15 mouse cellular contexts compared by ENCODE assay signal in genomic region chr11:55410005-55410404, GRCm38 (mm10). TPM values are rescaled to one million over a fixed set of nuclear protein-coding genes. Genes with fewer than 3 reads are reported as not detected.
DNase-seq lines count a peak whose midpoint lies in the region; ATAC-seq and TF ChIP-seq lines count a peak whose summit lies in the region.
"Had no signal": no experiment of that assay in that cellular context is flagged by ENCODE, and none has a peak within 500 bp of the region (broad histone marks: within the 10 kb centered on the region; RNA-seq: fewer than 3 reads in every experiment).

No protein-coding gene starts in this region.

- H3K27ac ChIP-seq in heart, embryonic 14.5 days (replicated peaks in 1 of 2; ENCODE audit: control insufficient read depth in 1 of 2, insufficient read depth in 1 of 2, low read depth in 2 of 2, low read length in 2 of 2), result peak overlapping the region; percentile 21 to 61; a peak in 2 of 4 replicates
- H3K27ac ChIP-seq in layer of hippocampus, adult 2 months, result 0 out of 2 replicates have a peak overlapping the region, but pooled peaks have one; percentile 7
- peak overlapping the region; percentile 99 for H3K27ac ChIP-seq in brown adipose tissue, adult 24 weeks (replicated peaks; ENCODE audit: low read depth, low read length)
- peak overlapping the region; percentile 62; the same call in 1 of the 2 replicates for H3K27ac ChIP-seq in stomach, embryonic 14.5 days (ENCODE audit: low read length)
- H3K27ac ChIP-seq: forebrain, embryonic 12.5 days had no signal

- no peak for ATAC-seq in heart, embryonic 14.5 days (ENCODE audit: insufficient number of reproducible peaks, insufficient read depth, low FRiP score, low read depth)
- no peak for ATAC-seq in stomach, embryonic 14.5 days (ENCODE audit: insufficient number of reproducible peaks, insufficient read depth, low FRiP score, low read depth)
- ATAC-seq in activated CD4-positive, CD25-positive, alpha-beta regulatory T cell, adult 4 months, result no peak
- ATAC-seq: inflammation-experienced regulatory T-cells, adult 6 months had no signal

- intact Hi-C loops in heart, postnatal 14 days (cut with DNase I), result no loop called here

- H3K4me1 ChIP-seq in heart, embryonic 14.5 days (ENCODE audit: control insufficient read depth in 2 of 2, insufficient read depth in 2 of 2, low read length in 2 of 2), result peaks cover 24 to 41% of the 10 kb centered on the region in 2 experiments
- H3K4me1 ChIP-seq in brown adipose tissue, adult 24 weeks (ENCODE audit: control insufficient read depth, insufficient read depth, insufficient read length, low read length), result peaks cover 71% of the 10 kb centered on the region
- H3K4me1 ChIP-seq in stomach, embryonic 14.5 days (ENCODE audit: control insufficient read depth, insufficient read depth, low read length), result peaks cover 26% of the 10 kb centered on the region
- H3K4me1 ChIP-seq: forebrain, embryonic 12.5 days had no signal

- 78% methylated on average over 3 of the region's 3 CpGs for WGBS in heart, embryonic 14.5 days
- 66% methylated on average over 3 of the region's 3 CpGs for WGBS in stomach, embryonic 14.5 days

- H3K9ac ChIP-seq in heart, embryonic 14.5 days (ENCODE audit: low read length), result no peak overlapping the region
- H3K9ac ChIP-seq in stomach, embryonic 14.5 days (replicated peaks; ENCODE audit: low read depth, low read length), result no peak overlapping the region
- H3K9ac ChIP-seq: forebrain, embryonic 12.5 days; lung, embryonic 14.5 days had no signal

- no peak overlapping the region for H3K4me2 ChIP-seq in heart, embryonic 14.5 days (ENCODE audit: low read length)
- no peak overlapping the region for H3K4me2 ChIP-seq in stomach, embryonic 14.5 days (replicated peaks; ENCODE audit: low read depth, low read length)
- H3K4me2 ChIP-seq: forebrain, embryonic 12.5 days; lung, embryonic 14.5 days had no signal

- DNase-seq in heart, postnatal 14 days, result no peak
- DNase-seq in layer of hippocampus, adult 2 months (ENCODE audit: low spot score in 2 of 2), result no peak
- no peak for DNase-seq in layer of hippocampus, postnatal 25 days (ENCODE audit: extremely low spot score in 1 of 2, low spot score in 1 of 2)
- DNase-seq: cerebellum, adult 9-11 months; gastrocnemius, postnatal 36 days; right cerebral cortex, adult 18-20 months; thymus, postnatal 14 days had no signal

- no peak overlapping the region for H3K4me3 ChIP-seq in heart, embryonic 14.5 days (ENCODE audit: control insufficient read depth in 1 of 2, insufficient read depth in 1 of 2, low read depth in 1 of 2, low read length in 2 of 2)
- no peak overlapping the region for H3K4me3 ChIP-seq in layer of hippocampus, adult 2 months
- H3K4me3 ChIP-seq in brown adipose tissue, adult 24 weeks (ENCODE audit: insufficient read depth, low read depth, low read length), result no peak overlapping the region
- no peak overlapping the region for H3K4me3 ChIP-seq in stomach, embryonic 14.5 days (ENCODE audit: low read depth, low read length)
- H3K4me3 ChIP-seq: forebrain, embryonic 12.5 days; megakaryocyte, embryonic 14.5 days had no signal

- peaks cover 88% of the 10 kb centered on the region for H3K36me3 ChIP-seq in heart, embryonic 14.5 days (ENCODE audit: control insufficient read depth, insufficient read depth, low read length)
- H3K36me3 ChIP-seq in stomach, embryonic 14.5 days (ENCODE audit: control insufficient read depth, insufficient read depth, low read length), result peaks cover 52% of the 10 kb centered on the region

- no peaks in the 10 kb centered on the region for H3K27me3 ChIP-seq in heart, embryonic 14.5 days (ENCODE audit: control insufficient read depth, insufficient read depth, low read length)
- no peaks in the 10 kb centered on the region for H3K27me3 ChIP-seq in stomach, embryonic 14.5 days (ENCODE audit: control insufficient read depth, insufficient read depth, low read length)
- H3K27me3 ChIP-seq: forebrain, embryonic 12.5 days had no signal

- TF ChIP-seq CTCF in layer of hippocampus, adult 2 months (conservative IDR thresholded peaks at IDR 0.05), result no peak

- no peaks in the 10 kb centered on the region for H3K9me3 ChIP-seq in heart, embryonic 14.5 days (ENCODE audit: control insufficient read depth, low read length)
- H3K9me3 ChIP-seq in stomach, embryonic 14.5 days (ENCODE audit: control insufficient read depth, low read depth, low read length), result no peaks in the 10 kb centered on the region
- H3K9me3 ChIP-seq: forebrain, embryonic 12.5 days had no signal

RNA-seq across cellular contexts. Expression of gene Sparc, which starts 13.0 kb away (rescaled TPM):
- 1,748 and 1,849 TPM in 2 replicates for polyA plus RNA-seq in heart, embryonic 14.5 days (2014; fragmentation: Nextera tagmentation; extraction: Ambion mirVana)
- total RNA-seq in heart, postnatal 14 days (2021), result 1,000 to 10,000 TPM; 1,338 to 1,403 TPM
- 100 to 1,000 TPM; 274 to 288 TPM for total RNA-seq in layer of hippocampus, adult 2 months (2021)
- total RNA-seq in layer of hippocampus, postnatal 25 days (2021), result 100 to 1,000 TPM; 360 to 421 TPM
- 730 and 804 TPM in 2 replicates for polyA plus RNA-seq in brown adipose tissue, adult 24 weeks (2012; ENCODE audit: insufficient read depth, insufficient read length, missing spikeins)
- polyA plus RNA-seq in stomach, embryonic 14.5 days (2014; fragmentation: Nextera tagmentation; extraction: Ambion mirVana), result 1,638 and 1,722 TPM in 2 replicates
- not detected for polyA plus RNA-seq in activated CD4-positive, CD25-positive, alpha-beta regulatory T cell, adult 4 months (2017; shearing (Covaris generic))
- polyA plus RNA-seq: inflammation-experienced regulatory T-cells, adult 6 months had no signal

RNA-seq across cellular contexts. Expression of gene Atox1, which starts 51.0 kb away (rescaled TPM):
- polyA plus RNA-seq in heart, embryonic 14.5 days (2014; fragmentation: Nextera tagmentation; extraction: Ambion mirVana), result 311 and 354 TPM in 2 replicates
- total RNA-seq in heart, postnatal 14 days (2021), result 100 to 1,000 TPM; 138 to 146 TPM
- total RNA-seq in layer of hippocampus, adult 2 months (2021), result 10 to 100 TPM; 88.4 to 92.4 TPM
- total RNA-seq in layer of hippocampus, postnatal 25 days (2021), result 100 to 1,000 TPM in 1 of 2 experiments, 10 to 100 TPM in 1; 95.7 to 109 TPM
- 386 and 509 TPM in 2 replicates for polyA plus RNA-seq in brown adipose tissue, adult 24 weeks (2012; ENCODE audit: insufficient read depth, insufficient read length, missing spikeins)
- polyA plus RNA-seq in stomach, embryonic 14.5 days (2014; fragmentation: Nextera tagmentation; extraction: Ambion mirVana), result 463 and 507 TPM in 2 replicates
- 100 to 1,000 TPM; 224 to 229 TPM for polyA plus RNA-seq in activated CD4-positive, CD25-positive, alpha-beta regulatory T cell, adult 4 months (2017; shearing (Covaris generic))

RNA-seq across cellular contexts. Expression of gene G3bp1, which starts 59.5 kb away (rescaled TPM):
- 103 and 104 TPM in 2 replicates for polyA plus RNA-seq in heart, embryonic 14.5 days (2014; fragmentation: Nextera tagmentation; extraction: Ambion mirVana)
- 10 to 100 TPM; 40.3 to 44.7 TPM for total RNA-seq in heart, postnatal 14 days (2021)
- 10 to 100 TPM; 36.4 TPM for total RNA-seq in layer of hippocampus, adult 2 months (2021)
- total RNA-seq in layer of hippocampus, postnatal 25 days (2021), result 10 to 100 TPM; 35.0 to 36.5 TPM
- 17.0 and 19.4 TPM in 2 replicates for polyA plus RNA-seq in brown adipose tissue, adult 24 weeks (2012; ENCODE audit: insufficient read depth, insufficient read length, missing spikeins)
- polyA plus RNA-seq in stomach, embryonic 14.5 days (2014; fragmentation: Nextera tagmentation; extraction: Ambion mirVana), result 162 and 177 TPM in 2 replicates
- polyA plus RNA-seq in activated CD4-positive, CD25-positive, alpha-beta regulatory T cell, adult 4 months (2017; shearing (Covaris generic)), result 10 to 100 TPM; 62.4 to 65.3 TPM

Comparison
In these comparisons a context has a peak if more than half of its experiments do, and no peak if none do; other contexts are left out.
1. H3K27ac ChIP-seq: peak in every context shown above with its lines; median percentile 99 in brown adipose tissue, adult 24 weeks; 62 in stomach, embryonic 14.5 days; 41 in heart, embryonic 14.5 days; 7 in layer of hippocampus, adult 2 months.
2. RNA of gene Sparc, which starts 13.0 kb away (polyA plus RNA-seq): 1,748 to 1,849 TPM in heart, embryonic 14.5 days, 1,638 to 1,722 TPM in stomach, embryonic 14.5 days and 730 to 804 TPM in brown adipose tissue, adult 24 weeks; not detected in activated CD4-positive, CD25-positive, alpha-beta regulatory T cell, adult 4 months; every median in the first group is over 100 times any median in the second.